Mouse (Mus musculus): ENCODE results near the gene Rora.

GRCm38 (mm10) chr9:69304492-69304891, 650.9 kb downstream of the Rora start:
- TF ChIP-seq POLR2A (IDR thresholded peaks at IDR 0.05; ENCODE audit: borderline replicate concordance, low read depth, low read length) (no peak), CTCF (IDR thresholded peaks at IDR 0.05; ENCODE audit: low read depth, low read length) (no peak)
